41 mouse cellular contexts compared by ENCODE assay signal in genomic region chr1:177707571-177707970, GRCm38 (mm10). TPM values are rescaled to one million over a fixed set of nuclear protein-coding genes. Genes with fewer than 3 reads are reported as not detected.
"Had no signal": no experiment of that assay in that cellular context is flagged by ENCODE, and none has a peak within 500 bp of the region (broad histone marks: within the 10 kb centered on the region; RNA-seq: fewer than 3 reads in every experiment).

No protein-coding gene starts in this region.

- H3K36me3 ChIP-seq: heart, embryonic 10.5 days; heart, embryonic 12.5 days; heart, embryonic 13.5 days; heart, embryonic 15.5 days; hindbrain, embryonic 10.5 days; hindbrain, embryonic 12.5 days; hindbrain, embryonic 13.5 days; hindbrain, embryonic 15.5 days; intestine, embryonic 15.5 days; kidney, embryonic 15.5 days had no signal

- H3K4me1 ChIP-seq: intestine, embryonic 15.5 days had no signal

- H3K9ac ChIP-seq: heart, embryonic 12.5 days; heart, embryonic 13.5 days; heart, embryonic 15.5 days; hindbrain, embryonic 12.5 days; hindbrain, embryonic 13.5 days; hindbrain, embryonic 14.5 days; hindbrain, embryonic 15.5 days; intestine, embryonic 15.5 days; kidney, embryonic 15.5 days had no signal

- DNase-seq: heart, postnatal 10 days; heart, postnatal 14 days; heart, postnatal 36 days; heart, postnatal 4 days; kidney, adult 11 months; kidney, adult 18-20 months; kidney, adult 2 months; kidney, adult 8-10 months; kidney, adult 9 months; kidney, postnatal 14 days; kidney, postnatal 25 days; kidney, postnatal 36 days; kidney, postnatal 4 days; layer of hippocampus, adult 9-11 months; layer of hippocampus, postnatal 36 days had no signal

- H3K9me3 ChIP-seq: hindbrain, embryonic 15.5 days; intestine, embryonic 15.5 days; kidney, embryonic 15.5 days had no signal

- H3K27ac ChIP-seq: heart, embryonic 10.5 days; heart, embryonic 15.5 days; hindbrain, embryonic 10.5 days; hindbrain, embryonic 12.5 days; hindbrain, embryonic 13.5 days; hindbrain, embryonic 14.5 days; hindbrain, embryonic 15.5 days; hindbrain, postnatal 0 days; intestine, embryonic 15.5 days; kidney, embryonic 15.5 days; kidney, postnatal 0 days; layer of hippocampus, adult 2 months; left cerebral cortex, adult 2 months had no signal

- H3K27me3 ChIP-seq: heart, embryonic 12.5 days; heart, embryonic 13.5 days; heart, embryonic 15.5 days; hindbrain, embryonic 12.5 days; hindbrain, embryonic 13.5 days; hindbrain, embryonic 15.5 days; intestine, embryonic 15.5 days; kidney, embryonic 15.5 days had no signal

- H3K4me2 ChIP-seq: heart, embryonic 11.5 days; heart, embryonic 12.5 days; heart, embryonic 13.5 days; heart, embryonic 15.5 days; hindbrain, embryonic 12.5 days; hindbrain, embryonic 13.5 days; hindbrain, embryonic 14.5 days; hindbrain, embryonic 15.5 days; intestine, embryonic 15.5 days; kidney, embryonic 15.5 days had no signal

- ATAC-seq: hindbrain, embryonic 16.5 days; hindbrain, postnatal 0 days; inflammation-experienced regulatory T-cells, adult 6 months; intestine, embryonic 15.5 days; intestine, embryonic 16.5 days; intestine, postnatal 0 days had no signal

- H3K4me3 ChIP-seq: heart, embryonic 10.5 days; heart, embryonic 12.5 days; heart, embryonic 13.5 days; heart, embryonic 15.5 days; hindbrain, embryonic 10.5 days; hindbrain, embryonic 12.5 days; hindbrain, embryonic 13.5 days; hindbrain, embryonic 15.5 days; intestine, embryonic 15.5 days; kidney, embryonic 15.5 days; layer of hippocampus, adult 2 months; left cerebral cortex, adult 2 months had no signal

RNA-seq across cellular contexts. Expression of gene 1700016C15Rik, which starts 22.0 kb away (rescaled TPM):
- polyA plus RNA-seq: heart, embryonic 10.5 days; heart, embryonic 11.5 days; heart, embryonic 12.5 days; heart, embryonic 13.5 days; heart, embryonic 14.5 days; heart, embryonic 15.5 days; heart, embryonic 16.5 days; heart, postnatal 0 days; hindbrain, embryonic 10.5 days; hindbrain, embryonic 11.5 days; hindbrain, embryonic 12.5 days; hindbrain, embryonic 14.5 days; hindbrain, embryonic 16.5 days; hindbrain, postnatal 0 days; intestine, embryonic 14.5 days; intestine, embryonic 16.5 days; kidney, embryonic 14.5 days had no signal
